Mouse (Mus musculus) hindbrain, embryonic 11.5 days (tissue): Measurements from ENCODE around the gene Dynlt1f. TPM values are rescaled to one million over a fixed set of nuclear protein-coding genes. Genes with fewer than 3 reads are reported as not detected.
"Not testable (repeated sequence)": the region's sequence is repeated elsewhere in the genome, so short reads cannot be mapped to it uniquely, and the experiment has no call there.

ENCODE experiments used
- ATAC-seq: fragments of 200-750 bp; cut with Nextera tagmentation; 2 replicates; pipeline ENCODE4 v1.8.0; 2017; ENCODE audit warnings: mild to moderate bottlenecking, moderate TSS enrichment, moderate library complexity; ENCODE audit not compliant: low FRiP score
- DNase-seq: peaks from one replicate; pipeline ENCODE4 v3.0.0-alpha.2; 2015; ENCODE audit warnings: low spot score
- H3K27ac ChIP-seq: fragments of 300-500 bp; sonication (generic); 2 replicates; pipeline ENCODE4 v1.5.1; 2014; ENCODE audit warnings: mild to moderate bottlenecking, low read depth, low read length
- H3K27me3 ChIP-seq: fragments of 300-500 bp; sonication (generic); 2 replicates; pipeline ENCODE4 v1.6.1; 2014; ENCODE audit warnings: mild to moderate bottlenecking, low read length, moderate library complexity, mixed read lengths; ENCODE audit not compliant: control insufficient read depth, insufficient read depth
- H3K36me3 ChIP-seq: fragments of 300-500 bp; sonication (generic); 2 replicates; pipeline ENCODE4 v1.6.1; 2014; ENCODE audit warnings: mild to moderate bottlenecking, low read length, moderate library complexity, mixed read lengths; ENCODE audit not compliant: control insufficient read depth, insufficient read depth
- H3K4me1 ChIP-seq: fragments of 300-500 bp; sonication (generic); replicated peaks from 2 replicates; pipeline ENCODE4 v1.6.1; 2014; ENCODE audit warnings: low read length, mixed read lengths; ENCODE audit not compliant: control insufficient read depth, insufficient read depth
- H3K4me2 ChIP-seq: fragments of 300-500 bp; sonication (generic); replicated peaks from 2 replicates; pipeline ENCODE4 v1.6.1; 2014; ENCODE audit warnings: mild to moderate bottlenecking, low read depth, low read length
- H3K4me3 ChIP-seq: fragments of 300-500 bp; sonication (generic); 2 replicates; pipeline ENCODE4 v1.5.1; 2014; ENCODE audit warnings: low read depth, low read length
- H3K9ac ChIP-seq: fragments of 300-500 bp; sonication (generic); 2 replicates; pipeline ENCODE4 v1.6.1; 2014; ENCODE audit warnings: low read depth, low read length
- H3K9me3 ChIP-seq: fragments of 300-500 bp; sonication (generic); 2 replicates; pipeline ENCODE4 v1.6.1; 2016; ENCODE audit warnings: low read length; ENCODE audit not compliant: control insufficient read depth
- WGBS: fragments of 180-500 bp; shearing (Covaris S2); extraction: QIAGEN DNeasy Blood & Tissue Kit; methylation state at CpG from one replicate; pipeline ENCODE4 v1.1.7; 2014; 5-methylcytosine and 5-hydroxymethylcytosine counted together
- polyA plus RNA-seq: library from polyadenylated mRNA; unstranded; fragments of >200 nt; fragmentation: Nextera tagmentation; extraction: Ambion mirVana; gene quantifications from 2 replicates; pipeline ENCODE4 v1.2.1, GENCODE M21; 2014

The Dynlt1f gene
- polyA plus RNA-seq, 1 experiment from 2014 or later: 323 TPM

DNA sequence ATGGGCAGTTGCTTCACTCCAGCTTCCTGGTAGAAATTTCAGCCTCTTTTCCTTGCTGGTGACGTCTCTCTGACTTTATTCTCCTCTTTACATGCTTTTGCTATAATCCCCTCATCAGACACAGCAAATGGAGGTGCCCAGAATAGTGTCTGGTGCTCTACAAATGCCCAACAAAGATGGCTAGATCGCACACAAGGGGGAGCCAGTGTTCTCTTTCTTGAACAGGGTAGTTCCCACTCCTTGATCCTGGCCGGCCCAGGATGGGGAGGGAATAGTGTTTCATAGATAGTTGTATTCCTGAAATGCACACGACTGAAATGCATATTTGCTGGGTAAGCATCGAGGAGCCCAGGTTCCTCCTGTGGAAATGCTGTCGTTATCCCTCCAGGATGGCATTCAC is 12.8 kb upstream of the Dynlt1f start:
- not testable (repeated sequence) for ATAC-seq, H3K4me3 ChIP-seq, H3K27me3 ChIP-seq, H3K9ac ChIP-seq, H3K36me3 ChIP-seq, H3K27ac ChIP-seq, H3K9me3 ChIP-seq, H3K4me1 ChIP-seq, H3K4me2 ChIP-seq, DNase-seq
- no CpG with 5 or more reads among the region's 6 CpGs for WGBS

DNA sequence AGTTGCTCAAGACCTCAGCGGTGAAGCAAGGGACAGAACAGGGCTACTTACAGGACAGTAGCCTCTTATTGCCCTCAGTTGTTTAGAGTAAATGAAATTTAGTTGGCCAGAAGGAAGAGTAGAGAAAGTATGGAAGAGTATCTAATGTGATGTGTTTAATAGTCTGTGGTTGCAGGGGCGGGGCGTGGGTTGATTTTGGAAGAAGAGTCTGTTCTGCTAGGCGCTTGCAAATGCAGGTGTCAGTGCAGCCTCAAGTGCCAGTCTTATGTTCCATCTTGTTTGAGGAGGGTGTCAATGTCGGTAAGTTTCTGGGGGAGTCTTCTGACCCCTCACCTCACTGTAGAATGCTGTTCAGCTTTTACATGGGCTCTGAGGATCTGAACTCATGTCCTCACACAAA is 9.7 kb upstream of the Dynlt1f start:
- not testable (repeated sequence) for H3K4me3 ChIP-seq, H3K27me3 ChIP-seq, H3K9ac ChIP-seq, DNase-seq, H3K27ac ChIP-seq, H3K36me3 ChIP-seq, ATAC-seq, H3K9me3 ChIP-seq, H3K4me2 ChIP-seq, H3K4me1 ChIP-seq
- WGBS: 95% methylated on average over 4 of the region's 5 CpGs

DNA sequence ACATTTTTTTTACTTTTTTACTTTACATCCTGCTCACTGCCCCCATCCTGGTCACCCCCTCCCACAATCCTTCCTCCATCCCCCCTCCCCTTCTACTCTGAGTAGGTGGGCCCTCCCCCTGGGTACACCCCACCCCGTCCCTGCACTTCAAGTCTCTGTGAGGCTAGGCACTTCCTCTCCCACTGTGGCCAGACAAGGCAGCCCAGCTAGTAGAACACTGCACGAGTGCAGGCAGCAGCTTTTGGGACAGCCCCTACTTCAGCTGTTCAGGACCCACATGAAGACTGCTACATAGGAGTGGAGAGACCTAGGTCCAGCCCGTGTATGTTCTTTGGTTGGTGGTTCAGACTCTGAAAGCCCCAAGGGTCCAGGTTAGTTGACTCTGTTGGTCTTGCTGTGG is 7.1 kb upstream of the Dynlt1f start:
- DNase-seq, H3K4me3 ChIP-seq, H3K4me1 ChIP-seq, H3K9me3 ChIP-seq, H3K36me3 ChIP-seq, ATAC-seq, H3K9ac ChIP-seq, H3K27ac ChIP-seq, H3K27me3 ChIP-seq, H3K4me2 ChIP-seq: not testable (repeated sequence)
- 48% methylated on average over 3 of the region's 3 CpGs for WGBS

DNA sequence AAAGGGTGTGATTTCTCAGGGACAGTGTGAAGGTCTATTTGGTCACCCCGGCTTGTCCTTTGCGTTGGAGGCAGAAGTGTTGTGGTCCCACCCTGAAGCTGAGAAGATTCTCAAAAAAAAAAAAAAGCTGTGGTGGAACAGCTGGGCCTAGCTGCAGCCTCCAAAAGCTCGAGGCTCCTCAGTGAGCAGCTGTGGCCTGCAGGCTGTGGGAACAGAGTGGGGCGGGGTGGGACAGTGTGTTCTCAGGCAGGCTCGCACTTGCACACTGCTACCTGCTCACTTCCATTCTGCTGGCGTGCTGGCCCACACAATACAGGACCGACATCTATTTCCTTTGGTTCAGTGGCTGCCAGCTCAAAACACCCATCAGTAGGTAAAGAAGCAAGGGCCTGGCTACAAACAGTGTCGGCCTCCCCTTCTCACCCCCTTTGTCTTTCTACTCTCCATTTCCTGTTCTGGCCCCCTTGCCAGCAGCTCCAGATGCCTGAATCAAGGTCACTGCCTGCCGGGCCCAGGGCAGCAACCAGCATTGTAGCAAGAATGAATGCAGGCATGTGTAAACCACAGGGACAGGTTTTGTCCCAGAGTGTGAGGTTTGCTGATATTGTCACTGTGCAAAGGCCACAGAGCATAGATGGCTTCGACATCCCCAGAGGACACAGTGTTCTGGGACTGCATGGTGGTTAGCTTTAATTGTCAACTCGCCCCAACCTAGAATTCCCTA is 5.6 kb upstream of the Dynlt1f start:
- not testable (repeated sequence) for H3K27ac ChIP-seq, H3K4me2 ChIP-seq, H3K9ac ChIP-seq, H3K36me3 ChIP-seq, H3K4me3 ChIP-seq, H3K27me3 ChIP-seq, H3K9me3 ChIP-seq, H3K4me1 ChIP-seq
- ATAC-seq: 0 out of 2 replicates have a peak, but pooled peaks have one; percentile 60
- DNase-seq: peak; percentile 24
- 44% methylated on average over 7 of the region's 11 CpGs for WGBS

DNA sequence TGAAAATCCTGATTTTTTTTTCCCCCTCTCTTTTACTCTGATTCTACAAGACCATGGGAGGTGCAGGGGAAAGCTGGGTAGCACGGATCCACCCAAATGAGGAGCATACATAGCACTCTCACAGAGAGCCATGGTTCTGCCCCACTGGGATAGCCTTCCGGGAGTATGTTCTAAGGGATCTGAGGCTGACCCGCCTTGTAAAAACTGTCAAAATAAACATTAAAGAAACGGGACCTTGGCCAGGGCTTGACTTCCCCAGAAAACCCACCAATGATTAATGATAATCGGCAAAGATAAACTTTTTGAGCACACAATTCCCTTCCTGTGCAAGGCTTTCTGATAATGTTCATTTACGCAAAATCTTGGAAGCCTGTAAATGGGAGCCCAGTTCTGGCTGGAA is 4.9 kb upstream of the Dynlt1f start:
- H3K36me3 ChIP-seq, H3K4me2 ChIP-seq, H3K9me3 ChIP-seq, ATAC-seq, H3K4me1 ChIP-seq, DNase-seq, H3K4me3 ChIP-seq, H3K27ac ChIP-seq, H3K27me3 ChIP-seq, H3K9ac ChIP-seq: not testable (repeated sequence)
- 72% methylated on average over 5 of the region's 6 CpGs for WGBS

DNA sequence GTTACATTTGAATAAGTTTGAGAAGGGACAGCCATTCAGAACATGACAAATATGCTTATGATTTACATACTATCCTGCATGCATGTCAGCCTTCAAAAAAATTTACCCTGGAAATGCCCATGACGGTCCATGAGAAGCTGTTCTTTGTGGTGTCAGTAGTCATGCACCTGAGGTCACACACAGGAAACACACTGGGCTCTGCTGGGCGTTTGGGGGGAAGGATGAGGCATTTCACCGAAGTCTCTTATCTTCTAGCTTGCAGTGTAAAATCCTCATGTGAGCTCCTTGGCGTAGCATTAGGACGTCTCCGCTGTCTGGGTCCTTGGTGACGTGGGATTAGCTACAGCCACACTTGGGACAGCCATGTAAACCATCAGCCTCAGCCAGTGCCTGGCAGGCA is 3.1 kb upstream of the Dynlt1f start, which contains the start of gene Sytl3:
Gene Sytl3, plus strand, starts transcription at position 293 of the 400 bp plus-strand sequence.
- not testable (repeated sequence) for ATAC-seq, H3K4me3 ChIP-seq, H3K4me1 ChIP-seq, H3K4me2 ChIP-seq, DNase-seq, H3K27ac ChIP-seq, H3K36me3 ChIP-seq, H3K27me3 ChIP-seq, H3K9ac ChIP-seq, H3K9me3 ChIP-seq
- WGBS: 71% methylated on average over 3 of the region's 7 CpGs

DNA sequence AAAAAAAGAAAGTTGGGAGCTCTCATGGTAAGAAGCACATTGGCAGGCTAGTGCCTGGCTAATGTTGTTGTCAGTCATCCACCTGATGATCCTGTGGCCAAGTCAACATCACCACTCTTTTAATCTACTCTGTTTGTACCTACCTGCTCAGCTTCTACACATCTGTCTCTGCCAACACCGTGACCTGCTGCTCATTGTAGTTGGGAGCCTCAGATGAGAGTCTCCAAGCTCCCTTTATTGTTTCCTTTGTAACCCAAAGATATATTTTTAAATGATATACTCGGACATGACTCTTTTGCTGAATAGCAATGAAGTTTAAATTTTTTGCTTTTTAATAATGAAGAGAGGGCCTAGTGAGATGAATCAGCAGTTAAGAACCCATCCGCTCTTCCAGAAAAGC is 771 bp upstream of the Dynlt1f start:
- ATAC-seq, H3K9ac ChIP-seq, DNase-seq, H3K4me2 ChIP-seq, H3K9me3 ChIP-seq, H3K27me3 ChIP-seq, H3K36me3 ChIP-seq, H3K4me3 ChIP-seq, H3K4me1 ChIP-seq, H3K27ac ChIP-seq: not testable (repeated sequence)
- WGBS: 93% methylated on average over 1 of the region's 3 CpGs

DNA sequence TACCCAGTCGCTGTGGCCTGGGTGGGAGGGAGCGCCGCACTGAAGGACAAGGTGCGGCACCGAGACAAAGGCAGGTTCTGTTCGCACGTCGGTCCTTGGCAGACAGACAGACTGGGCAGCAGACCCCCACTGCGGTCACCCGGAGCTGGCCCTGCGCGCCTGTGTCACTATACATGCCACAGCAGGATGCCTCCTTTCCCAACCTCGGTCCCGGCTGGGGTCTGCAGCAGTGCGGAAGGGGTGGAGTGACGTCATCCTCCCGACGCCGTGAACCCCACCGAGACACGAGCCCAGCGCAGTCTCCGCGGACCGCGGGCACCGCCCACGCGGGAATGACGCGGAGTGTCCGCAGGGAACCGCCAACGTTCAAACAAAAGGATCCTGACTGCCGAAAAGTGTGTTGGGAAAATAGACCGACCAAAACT is 601 bp downstream of the Dynlt1f start:
- H3K4me2 ChIP-seq: peak overlapping the region; percentile 31
- DNase-seq (peak; percentile 92), ATAC-seq (peak; percentile 94)
- under 1% methylated on average over 34 of the region's 36 CpGs for WGBS
- not testable (repeated sequence) for H3K4me1 ChIP-seq, H3K36me3 ChIP-seq, H3K9me3 ChIP-seq, H3K27me3 ChIP-seq
- H3K4me3 ChIP-seq: peak overlapping the region; percentile 41
- H3K9ac ChIP-seq: peak overlapping the region; percentile 59
- H3K27ac ChIP-seq: peak overlapping the region; percentile 70

DNA sequence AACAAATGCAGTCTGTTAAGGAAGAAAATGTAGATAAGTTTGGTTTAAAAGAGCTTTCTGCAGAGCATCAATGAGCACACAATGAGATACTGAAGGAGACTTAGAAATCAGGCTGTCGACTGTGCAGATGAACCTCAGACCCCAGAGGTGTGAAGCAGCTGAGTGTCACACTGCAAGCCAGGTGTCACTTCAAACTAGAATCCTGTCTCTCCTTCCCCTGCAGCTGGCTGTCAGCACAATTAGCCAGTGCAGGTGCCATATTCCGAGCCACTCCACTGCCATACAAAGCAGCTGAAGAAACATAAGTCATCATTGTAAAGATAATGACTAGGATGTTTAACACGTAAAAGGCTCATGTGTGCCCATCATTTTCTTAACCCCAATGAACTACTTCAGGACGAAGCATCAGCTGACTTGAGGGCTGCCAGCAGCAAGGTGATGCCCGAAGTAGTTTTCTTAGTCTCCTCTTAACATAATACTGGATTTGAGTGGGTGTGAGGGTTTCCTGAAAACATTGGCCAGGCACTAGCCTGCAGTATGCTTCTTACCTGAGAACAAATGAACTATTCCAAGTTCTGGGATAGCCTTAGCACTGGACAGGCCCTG is 2.3 kb downstream of the Dynlt1f start:
- not testable (repeated sequence) for DNase-seq, H3K9ac ChIP-seq, ATAC-seq, H3K27me3 ChIP-seq, H3K4me1 ChIP-seq, H3K4me2 ChIP-seq, H3K36me3 ChIP-seq, H3K4me3 ChIP-seq, H3K9me3 ChIP-seq, H3K27ac ChIP-seq
- 90% methylated on average over 3 of the region's 5 CpGs for WGBS
